Mouse (Mus musculus) kidney, adult 2 months (tissue): ENCODE data around the gene Gm5751.
"Not testable (repeated sequence)": the region's sequence is repeated elsewhere in the genome, so short reads cannot be mapped to it uniquely, and the experiment has no call there.

Experiments used
- CTCF ChIP-seq: fragments of 200-500 bp; conservative IDR thresholded peaks from 2 replicates; pipeline ENCODE4 v1.5.1; 2011; ENCODE audit warnings: low read depth, mild to moderate bottlenecking, control low read depth, low read length, moderate library complexity, mixed read lengths; ENCODE audit not compliant: insufficient read depth, insufficient read length
- POLR2A ChIP-seq: fragments of 200-500 bp; IDR thresholded peaks from one replicate; pipeline ENCODE4 v1.6.1; 2011; ENCODE audit warnings: low read depth, low read length, control low read depth

- peak; percentile 53 for TF ChIP-seq CTCF
- not testable (repeated sequence) for TF ChIP-seq POLR2A
Observed at GRCm38 (mm10) chrX:8864331-8864730, 9.7 kb upstream of the Gm5751 start.
